Mouse (Mus musculus) heart, adult 2 months (tissue): ENCODE results near the gene Pdha1.

Experiments
- EP300 ChIP-seq: fragments of 200-500 bp; IDR thresholded peaks from 2 replicates; pipeline ENCODE4 v1.6.1; 2011; ENCODE audit warnings: low read depth, low read length, control low read depth; ENCODE audit not compliant: insufficient read depth
- POLR2A ChIP-seq: fragments of 200-500 bp; IDR thresholded peaks from 2 replicates; pipeline ENCODE4 v1.6.1; 2011; ENCODE audit warnings: mild to moderate bottlenecking, low read depth, low read length, control low read depth; ENCODE audit not compliant: insufficient read depth

DNA sequence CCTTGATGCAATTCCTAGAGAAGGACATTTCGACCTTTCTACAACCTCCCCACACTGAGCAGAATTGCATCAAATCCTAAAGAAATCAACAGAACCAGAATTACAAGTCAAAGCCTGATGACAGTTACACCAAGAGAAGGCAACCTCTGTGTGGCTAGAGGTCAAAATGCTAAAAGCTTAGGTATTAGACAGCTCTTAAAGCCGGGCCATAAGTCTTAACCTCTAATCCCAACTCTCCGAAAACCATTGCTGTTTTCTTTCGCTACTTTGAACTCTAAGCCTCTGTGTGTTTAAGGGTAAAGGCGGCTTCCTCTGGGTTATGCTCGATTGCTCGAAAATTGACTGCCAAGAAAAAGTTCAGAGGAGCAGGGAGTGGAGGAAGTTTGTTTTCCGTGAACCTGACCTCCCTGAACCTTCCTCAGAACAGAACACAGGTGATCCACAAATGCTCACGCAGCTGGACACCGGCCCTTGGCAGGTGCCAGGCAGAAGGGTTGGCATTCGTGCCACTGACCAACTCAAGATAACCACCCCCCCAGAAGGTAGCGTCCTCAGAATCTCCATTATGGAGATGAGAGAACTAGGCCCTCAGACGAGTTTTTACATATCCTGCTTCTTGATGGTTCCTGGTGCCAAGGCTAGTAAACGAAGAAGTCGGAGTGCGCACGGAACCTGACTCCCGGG lies 894 bp downstream of the Pdha1 start:
- TF ChIP-seq POLR2A: no peak
- TF ChIP-seq EP300: no peak
